Mouse (Mus musculus) gastrocnemius, postnatal 10 days (tissue): ENCODE measurements around the gene Vps52. TPM values are rescaled to one million over a fixed set of nuclear protein-coding genes. Genes with fewer than 3 reads are reported as not detected.
"Not testable (repeated sequence)": the region's sequence is repeated elsewhere in the genome, so short reads cannot be mapped to it uniquely, and the experiment has no call there.

ENCODE experiments used
- DNase-seq: peaks from one replicate; pipeline ENCODE4 v3.0.0; 2021; ENCODE audit warnings: mixed read lengths
- total RNA-seq, 2 experiments: library from RNA; stranded (reverse); gene quantifications; 2 replicates each; pipeline ENCODE4 v1.2.3; 2021

Vps52 gene
- total RNA-seq, 2 experiments from 2014 or later = 30.3 to 33.2 TPM

- DNase-seq = peak; percentile 78
Observed at GRCm38 (mm10) chr17:33968489-33968888, 12.9 kb downstream of the Vps52 start.

GRCm38 (mm10) chr17:33968927-33969326 lies 13.3 kb downstream of the Vps52 start:
- no peak for DNase-seq

- no peak for DNase-seq
Observed at GRCm38 (mm10) chr17:33969394-33969793, 13.8 kb downstream of the Vps52 start.

- no peak for DNase-seq
Observed at GRCm38 (mm10) chr17:33972691-33973090, 17.1 kb downstream of the Vps52 start.

GRCm38 (mm10) chr17:33973572-33973971 lies 18.0 kb downstream of the Vps52 start:
- DNase-seq = no peak

- DNase-seq = no peak
Observed at GRCm38 (mm10) chr17:33977861-33978557, 22.4 kb downstream of the Vps52 start.

- DNase-seq = peak; percentile 54
Observed at GRCm38 (mm10) chr17:33978631-33979031, 23.0 kb downstream of the Vps52 start.

- no peak for DNase-seq
Observed at GRCm38 (mm10) chr17:33979512-33980050, 24.0 kb downstream of the Vps52 start.

- no peak for DNase-seq
Observed at GRCm38 (mm10) chr17:33980181-33981035, 24.8 kb downstream of the Vps52 start.

GRCm38 (mm10) chr17:33981192-33981909 lies 25.7 kb downstream of the Vps52 start:
- peak; percentile 71 for DNase-seq

GRCm38 (mm10) chr17:33982136-33982535 lies 26.5 kb downstream of the Vps52 start:
- peak; percentile 60 for DNase-seq

- peak; percentile 61 for DNase-seq
Observed at GRCm38 (mm10) chr17:33991788-33992664, 36.4 kb downstream of the Vps52 start.

- DNase-seq = no peak
Observed at GRCm38 (mm10) chr17:33994959-33995358, 39.3 kb downstream of the Vps52 start.

- DNase-seq = no peak
Observed at GRCm38 (mm10) chr17:33995651-33996050, 40.0 kb downstream of the Vps52 start.

- not testable (repeated sequence) for DNase-seq
Observed at GRCm38 (mm10) chr17:33997025-33997424, 41.4 kb downstream of the Vps52 start.

GRCm38 (mm10) chr17:33998697-33999096 lies 43.1 kb downstream of the Vps52 start:
- not testable (repeated sequence) for DNase-seq

- peak; percentile 42 for DNase-seq
Observed at GRCm38 (mm10) chr17:33999341-34000149, 43.9 kb downstream of the Vps52 start.

GRCm38 (mm10) chr17:34000150-34000537 lies 44.5 kb downstream of the Vps52 start, which contains the start of gene H2-K1:
Gene H2-K1 (minus strand): TSS chr17:34000347.
- peak; percentile 80 for DNase-seq

- not testable (repeated sequence) for DNase-seq
Observed at GRCm38 (mm10) chr17:34000796-34001195, 45.2 kb downstream of the Vps52 start.

- DNase-seq = no peak
Observed at GRCm38 (mm10) chr17:34003426-34003825, 47.8 kb downstream of the Vps52 start.
